Mouse (Mus musculus): Measurements from ENCODE around the gene Padi1.

Gene Padi1

DNA sequence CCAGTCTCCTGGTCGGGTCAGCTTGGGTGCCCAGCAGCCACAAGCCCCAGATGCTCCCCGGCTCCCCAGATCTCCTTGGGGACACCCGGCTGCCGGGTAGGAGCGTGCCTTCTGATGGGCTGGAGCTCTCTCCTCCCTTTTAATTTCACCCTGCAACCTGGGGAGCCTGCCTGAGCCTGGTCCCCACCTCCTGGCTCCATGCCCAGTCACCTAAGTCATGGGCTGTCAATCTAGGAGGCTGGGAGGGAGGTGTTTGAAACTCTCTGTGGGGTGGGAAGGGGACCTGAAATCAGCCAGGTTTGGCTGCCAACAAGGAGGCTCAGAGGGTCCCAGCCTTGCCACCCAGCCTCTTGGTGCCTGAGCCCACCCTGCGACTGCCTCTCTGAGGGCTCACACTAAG, at the start of gene Padi1:
Gene Padi1, minus strand, starts transcription at position 113 of the 400 bp plus-strand sequence.
- DNase-seq: no peak

DNA sequence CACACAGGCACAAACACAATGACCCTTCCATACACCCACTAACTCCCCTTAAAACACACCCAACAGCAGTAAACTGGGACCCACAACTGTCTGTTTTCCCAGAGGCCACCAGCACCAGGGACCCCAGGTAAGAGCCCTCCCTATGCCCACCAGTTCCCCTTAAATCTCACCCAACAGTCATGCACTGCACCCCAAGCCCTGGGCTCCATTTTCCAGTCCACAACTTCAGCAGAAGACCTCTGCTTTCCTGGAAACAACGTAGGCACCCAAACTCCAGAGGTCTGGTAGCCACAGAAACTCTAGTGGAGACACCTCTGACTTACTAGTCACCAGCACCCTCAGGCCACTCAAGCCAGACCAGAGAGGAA, 46.6 kb upstream of the Padi1 start:
- DNase-seq: no peak

DNA sequence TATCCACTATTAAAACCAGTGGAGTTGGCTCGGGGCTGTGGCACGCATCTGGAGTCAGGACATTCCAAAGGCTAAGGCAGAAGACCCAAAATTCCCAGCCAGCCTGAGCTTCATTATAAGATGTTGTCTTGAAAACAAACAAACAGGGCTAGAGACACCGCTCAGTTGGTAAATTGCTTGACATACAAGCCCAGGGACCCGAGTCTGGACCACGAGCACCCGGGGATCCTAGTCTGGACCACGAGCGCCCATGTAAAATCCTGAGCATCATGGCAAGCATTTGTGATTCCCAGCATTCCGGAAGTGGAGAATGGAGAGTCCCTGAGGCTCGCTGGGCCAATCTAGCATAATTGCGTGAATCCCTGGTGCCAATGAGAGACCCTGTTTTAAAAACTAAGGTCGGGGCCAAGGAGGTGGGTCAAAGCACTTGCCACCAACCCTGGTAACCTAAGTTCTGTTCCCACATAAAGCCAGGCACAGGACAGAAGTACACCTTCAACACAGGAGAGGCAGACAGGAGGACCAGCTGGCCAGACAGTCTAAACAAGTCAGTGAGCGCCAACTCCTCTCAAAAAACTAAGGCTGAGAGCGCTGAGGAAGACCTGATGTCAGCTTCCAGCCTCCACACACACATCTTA, 46.1 kb upstream of the Padi1 start:
- no peak for DNase-seq

- no peak for DNase-seq
Observed at GRCm38 (mm10) chr4:140883852-140884251, 38.3 kb upstream of the Padi1 start.

DNA sequence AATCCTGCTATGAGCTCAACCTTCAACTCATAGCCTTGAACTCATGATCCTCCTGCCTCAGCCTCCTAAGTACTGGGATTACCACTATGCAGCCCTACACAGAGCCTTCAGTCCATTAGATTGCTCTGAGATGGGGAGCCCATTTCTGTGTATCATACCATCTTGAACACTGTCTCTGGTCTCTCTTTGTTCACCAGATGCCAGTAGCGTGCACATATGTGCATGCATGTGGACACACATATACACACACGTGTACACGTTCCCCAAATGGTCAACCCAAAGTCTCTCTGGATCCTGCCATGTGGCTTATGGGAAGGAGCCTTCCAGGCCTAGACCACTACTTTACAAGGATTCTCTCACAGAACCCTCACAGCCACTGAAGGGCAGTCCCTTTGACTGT, 37.4 kb upstream of the Padi1 start:
- no peak for DNase-seq

DNA sequence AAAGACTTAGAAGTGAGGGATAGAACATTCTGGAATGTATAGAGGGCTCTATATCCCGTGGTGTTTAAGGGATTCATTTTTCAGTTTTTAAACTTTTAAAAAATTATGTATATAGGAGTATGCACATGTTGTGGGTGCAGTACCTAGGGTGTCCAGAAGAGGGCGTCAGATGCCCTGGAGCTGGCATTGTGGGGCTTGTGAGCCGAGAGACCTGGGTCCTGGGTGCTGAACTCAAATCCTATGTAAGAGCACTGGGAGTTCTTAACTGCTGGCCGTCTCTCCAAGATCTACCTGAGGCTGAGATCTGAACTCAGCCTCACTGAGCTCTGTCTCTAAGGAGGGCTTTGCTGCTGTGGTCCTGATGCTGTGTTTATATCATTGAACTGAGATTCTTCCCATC, 36.8 kb upstream of the Padi1 start:
- no peak for DNase-seq

DNA sequence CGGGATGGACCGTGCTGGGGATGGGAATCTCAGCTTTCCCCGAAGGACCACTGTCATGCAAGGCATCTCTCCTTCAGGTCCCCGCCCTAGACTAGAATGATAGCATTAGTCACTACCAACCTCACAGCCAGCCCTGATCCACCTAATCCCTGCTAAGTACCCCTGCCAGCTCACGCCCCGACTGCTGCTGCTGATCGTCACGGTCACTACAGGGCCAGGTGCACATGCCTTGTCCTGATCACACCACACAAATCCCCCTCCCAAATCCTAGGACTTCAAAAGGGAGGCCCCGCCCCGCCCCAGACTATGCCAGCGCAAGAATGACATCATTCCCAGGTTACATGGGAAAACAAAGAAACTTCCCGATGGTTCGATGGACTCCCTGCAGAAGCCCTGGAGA, 36.2 kb upstream of the Padi1 start:
- DNase-seq: no peak

DNA sequence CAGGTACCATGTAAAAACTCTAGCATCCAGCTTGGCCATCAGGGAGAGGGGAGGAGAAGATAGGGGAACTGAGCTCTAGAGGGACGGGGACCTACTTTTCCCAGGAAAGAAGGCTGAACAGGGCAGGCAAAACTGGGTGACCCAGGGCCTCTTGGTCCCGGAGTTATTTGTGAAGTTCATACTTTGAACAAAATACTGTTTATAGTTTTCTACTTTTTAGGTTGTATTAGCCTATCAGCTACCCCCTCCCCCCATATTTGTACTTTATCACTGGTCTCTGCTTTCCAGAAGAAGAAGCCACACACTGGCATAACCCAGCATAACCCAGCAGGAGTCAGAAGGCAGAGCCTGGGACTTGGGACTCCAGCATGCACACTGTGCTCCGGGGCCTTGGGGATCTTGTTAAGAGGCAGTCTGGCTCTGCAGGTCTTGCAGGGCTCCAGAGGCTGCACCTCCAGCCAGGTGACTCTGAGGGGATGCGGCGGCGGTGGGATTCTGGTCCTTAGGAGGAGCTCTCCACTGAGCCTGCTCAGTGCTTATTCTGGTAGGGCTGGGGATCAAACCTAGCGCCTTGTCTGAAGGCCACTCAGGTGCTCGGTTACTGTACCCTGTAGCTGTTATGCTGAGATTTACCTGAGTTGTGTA, 35.6 kb upstream of the Padi1 start:
- no peak for DNase-seq

DNA sequence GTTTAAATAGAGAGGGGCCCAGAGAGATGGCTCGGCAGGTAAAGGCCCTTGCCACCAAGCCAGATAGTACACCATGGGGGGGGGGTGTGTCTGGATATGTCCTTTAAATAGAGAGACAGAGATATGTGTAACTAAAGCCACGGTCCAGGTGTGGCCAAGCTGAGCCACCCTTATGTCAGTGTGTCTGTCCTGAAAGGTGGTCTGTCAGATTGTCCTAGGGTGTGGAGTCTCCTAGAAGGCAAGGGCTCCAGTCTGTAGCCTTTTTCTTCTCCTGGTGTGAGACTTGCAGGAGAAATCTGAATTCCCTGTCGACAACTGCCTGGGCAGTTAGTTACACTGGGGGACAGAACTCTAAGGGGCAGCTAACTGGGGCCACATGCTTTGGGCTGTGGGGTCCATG, 34.6 kb upstream of the Padi1 start:
- DNase-seq: no peak

DNA sequence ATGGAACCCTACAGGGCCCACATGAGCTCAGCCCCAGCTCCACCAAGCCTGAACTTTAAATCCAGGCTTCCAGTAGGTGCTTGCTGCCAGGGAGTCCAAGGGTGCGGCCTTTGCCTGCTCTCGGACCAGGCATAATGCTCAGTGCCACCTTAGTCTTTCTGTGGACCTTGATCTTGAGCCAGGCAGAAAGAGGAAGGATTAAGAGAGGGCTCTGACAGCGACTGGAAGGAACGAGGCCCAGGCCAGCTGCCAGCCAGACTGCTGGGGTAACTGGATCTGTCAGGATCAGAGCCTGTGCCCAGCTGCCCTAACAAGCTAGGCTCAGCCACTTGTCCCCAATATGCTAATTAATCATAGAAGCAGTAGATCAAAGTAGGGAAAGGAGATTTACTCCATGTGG, 34.2 kb upstream of the Padi1 start:
- DNase-seq: no peak

DNA sequence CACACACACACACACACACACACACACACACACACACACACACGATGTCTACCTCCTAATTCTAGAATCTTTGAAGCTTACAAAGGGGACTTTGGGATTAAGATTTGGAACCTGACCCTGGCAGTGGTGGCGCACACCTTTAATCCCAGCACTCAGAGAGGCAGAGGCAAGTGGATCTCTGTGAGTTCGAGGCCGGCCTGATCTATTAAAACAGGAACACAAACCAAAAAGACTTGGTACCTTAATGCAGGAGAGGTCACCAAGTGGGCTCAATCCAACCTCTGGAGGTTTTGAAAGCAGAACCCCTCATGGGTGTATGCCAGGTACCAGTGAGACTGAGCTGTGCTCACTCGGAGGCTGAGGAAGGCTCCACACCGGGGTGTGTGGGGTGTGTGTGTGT, 33.5 kb upstream of the Padi1 start:
- DNase-seq: no peak

- no peak for DNase-seq
Observed at GRCm38 (mm10) chr4:140878655-140879054, 33.1 kb upstream of the Padi1 start.

GRCm38 (mm10) chr4:140877441-140877840, 31.9 kb upstream of the Padi1 start:
- DNase-seq: no peak

GRCm38 (mm10) chr4:140876681-140877080, 31.1 kb upstream of the Padi1 start:
- no peak for DNase-seq

- no peak for DNase-seq
Observed at GRCm38 (mm10) chr4:140876161-140876560, 30.6 kb upstream of the Padi1 start.

DNA sequence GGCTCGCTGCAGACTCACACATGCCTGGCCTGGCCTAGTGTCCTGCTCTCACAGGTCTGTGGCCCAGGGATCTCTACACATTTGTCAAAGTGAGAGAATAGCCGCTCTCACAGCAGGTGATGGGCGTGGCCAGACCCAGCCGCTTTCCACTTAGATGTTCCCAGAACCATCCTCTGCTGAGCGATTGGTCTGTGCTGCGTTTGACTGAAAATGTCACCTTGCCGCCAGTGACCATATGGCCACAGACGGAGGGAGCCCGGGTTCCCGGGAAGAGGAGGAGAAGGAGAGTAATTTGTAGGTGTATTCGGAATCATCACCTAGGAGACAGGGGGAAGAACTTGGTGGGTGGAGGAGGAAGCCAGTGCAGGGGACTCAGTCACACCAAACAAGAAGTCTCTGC, 27.4 kb upstream of the Padi1 start:
- no peak for DNase-seq

DNA sequence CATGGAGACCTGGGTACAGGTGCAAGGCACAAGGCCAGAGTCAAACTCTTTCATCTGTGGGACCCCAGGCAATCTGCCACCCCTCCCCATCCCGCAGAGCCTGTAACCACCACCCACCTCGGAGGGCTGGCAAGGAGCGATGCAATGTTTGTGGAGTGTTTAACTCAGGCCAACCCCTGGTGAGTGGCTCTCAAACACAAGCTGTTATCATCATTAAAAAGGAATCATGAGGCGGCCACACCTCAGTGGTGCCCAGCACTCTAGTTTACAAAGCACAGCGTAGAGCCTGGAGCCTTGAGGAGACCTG, 27.1 kb upstream of the Padi1 start:
- DNase-seq: no peak

- no peak for DNase-seq
Observed at GRCm38 (mm10) chr4:140871851-140872685, 26.5 kb upstream of the Padi1 start.

DNA sequence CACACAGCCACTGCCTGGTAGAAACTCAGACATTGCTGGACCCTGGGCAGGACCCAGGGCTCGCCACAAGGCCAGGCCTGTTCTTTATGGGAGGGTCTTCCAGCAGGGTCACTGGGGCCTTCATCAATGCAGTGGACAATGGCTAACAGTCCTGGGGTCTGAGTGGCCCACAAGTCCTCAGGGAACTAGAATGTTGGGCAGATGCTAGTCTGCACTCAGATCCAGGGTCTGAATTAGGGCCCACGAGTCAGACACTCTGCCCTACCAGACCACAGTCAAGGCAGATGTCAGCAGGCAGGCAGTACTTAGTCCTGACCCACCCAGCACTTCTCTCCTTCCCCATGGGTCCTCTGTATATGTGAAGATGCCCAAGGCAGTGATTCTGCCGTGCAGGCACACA, 25.8 kb upstream of the Padi1 start:
- DNase-seq: no peak

DNA sequence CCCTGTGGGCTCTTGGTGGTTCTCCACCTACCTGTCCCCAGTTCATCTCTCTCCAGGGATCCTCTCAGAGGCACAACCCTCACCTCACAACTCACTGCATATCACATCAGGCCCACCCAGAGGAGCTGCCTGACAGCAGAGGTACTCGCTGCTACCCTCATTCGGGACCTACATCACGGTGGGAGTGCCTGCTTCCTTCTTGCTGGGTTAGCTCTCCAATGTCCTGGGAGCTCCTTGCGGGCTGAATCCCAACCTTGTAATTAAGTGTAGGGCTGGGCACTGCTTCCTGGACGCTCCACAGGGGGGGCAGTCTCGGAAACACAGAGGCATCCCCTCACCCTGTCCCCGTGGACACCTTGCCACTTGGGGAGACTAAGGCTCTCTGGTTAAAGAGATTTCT, 25.3 kb upstream of the Padi1 start:
- DNase-seq: no peak

DNA sequence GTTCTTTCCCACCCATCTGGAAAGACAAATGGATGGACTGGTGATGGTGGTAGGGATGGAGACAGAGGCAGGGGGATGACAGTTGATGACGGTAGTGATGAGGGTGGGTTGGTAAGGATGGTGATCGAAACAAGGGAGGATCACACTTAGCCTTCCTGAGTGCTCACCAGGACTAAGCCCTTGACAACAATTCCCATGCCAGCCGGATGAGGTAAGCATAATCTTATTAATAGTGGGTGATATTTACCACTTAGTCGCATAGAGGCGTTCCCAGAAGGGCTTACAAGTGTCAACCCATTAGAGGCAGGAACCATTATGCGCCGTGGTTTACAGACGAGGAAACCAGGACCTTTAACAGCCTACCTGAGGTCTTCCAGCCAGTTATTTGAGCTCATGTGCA, 24.4 kb upstream of the Padi1 start:
- no peak for DNase-seq

- DNase-seq: peak; percentile 70
Observed at GRCm38 (mm10) chr4:140868484-140869190, 23.1 kb upstream of the Padi1 start.

DNA sequence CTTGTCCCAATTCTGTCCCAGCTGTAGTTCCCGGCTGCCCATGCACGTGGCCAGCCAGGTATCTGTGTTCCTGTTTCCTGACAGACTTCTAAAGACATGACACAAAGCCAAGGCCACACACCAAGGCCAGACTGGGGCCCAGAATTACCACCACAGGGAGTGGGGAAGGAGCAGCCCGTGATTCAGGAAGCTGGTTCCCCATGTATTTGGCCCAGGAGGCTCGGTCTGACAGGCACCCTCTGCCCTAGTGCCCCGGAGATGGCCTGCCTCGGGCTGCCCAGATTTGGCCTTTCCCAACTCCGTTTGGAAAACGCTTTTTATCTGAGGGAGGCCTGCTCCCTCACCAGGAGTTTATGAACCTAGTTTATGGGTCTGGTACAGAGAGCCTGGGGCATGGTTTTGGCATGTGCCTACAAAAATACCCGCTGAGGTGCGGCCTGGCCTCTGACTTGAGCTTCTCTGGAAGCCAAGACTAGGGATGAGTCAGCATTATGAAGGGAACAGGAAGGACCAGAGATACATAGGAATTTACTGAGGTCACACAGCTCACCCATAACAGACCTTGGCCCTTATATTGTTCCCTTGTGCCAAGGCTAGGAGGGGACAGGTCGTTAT, 16.6 kb upstream of the Padi1 start:
- DNase-seq: no peak

Measured in embryo, embryonic 11 days (tissue).